Mouse (Mus musculus): Measurements from ENCODE around the gene Atp6v0d1.

Gene Atp6v0d1

GRCm38 (mm10) chr8:105574741-105575140, 8.9 kb upstream of the Atp6v0d1 start:
- DNase-seq (ENCODE audit: low read depth), result no peak

GRCm38 (mm10) chr8:105573427-105573826, 7.6 kb upstream of the Atp6v0d1 start:
- DNase-seq (ENCODE audit: low read depth), result peak; percentile 88

- peak; percentile 56 for DNase-seq (ENCODE audit: low read depth)
Observed at GRCm38 (mm10) chr8:105571810-105572209, 6.0 kb upstream of the Atp6v0d1 start.

GRCm38 (mm10) chr8:105566703-105567595, 1.1 kb upstream of the Atp6v0d1 start:
- DNase-seq (ENCODE audit: low read depth), result no peak

GRCm38 (mm10) chr8:105565401-105565881, 406 bp downstream of the Atp6v0d1 start:
- DNase-seq (ENCODE audit: low read depth), result peak; percentile 44

GRCm38 (mm10) chr8:105564573-105565229, 1.1 kb downstream of the Atp6v0d1 start:
- DNase-seq (ENCODE audit: low read depth), result peak; percentile 66

- DNase-seq (ENCODE audit: low read depth), result no peak
Observed at GRCm38 (mm10) chr8:105563871-105564270, 2.0 kb downstream of the Atp6v0d1 start.

GRCm38 (mm10) chr8:105562863-105563262, 3.0 kb downstream of the Atp6v0d1 start:
- DNase-seq (ENCODE audit: low read depth), result no peak

- no peak for DNase-seq (ENCODE audit: low read depth)
Observed at GRCm38 (mm10) chr8:105555230-105555629, 10.6 kb downstream of the Atp6v0d1 start.

GRCm38 (mm10) chr8:105554087-105554486, 11.8 kb downstream of the Atp6v0d1 start:
- peak; percentile 80 for DNase-seq (ENCODE audit: low read depth)

- DNase-seq (ENCODE audit: low read depth), result peak; percentile 60
Observed at GRCm38 (mm10) chr8:105552824-105553223, 13.0 kb downstream of the Atp6v0d1 start.

GRCm38 (mm10) chr8:105552032-105552431, 13.8 kb downstream of the Atp6v0d1 start:
- DNase-seq (ENCODE audit: low read depth), result no peak

GRCm38 (mm10) chr8:105550083-105550482, 15.8 kb downstream of the Atp6v0d1 start:
- no peak for DNase-seq (ENCODE audit: low read depth)

GRCm38 (mm10) chr8:105549506-105549905, 16.3 kb downstream of the Atp6v0d1 start:
- DNase-seq (ENCODE audit: low read depth), result no peak

- no peak for DNase-seq (ENCODE audit: low read depth)
Observed at GRCm38 (mm10) chr8:105546384-105547350, 19.2 kb downstream of the Atp6v0d1 start.

- no peak for DNase-seq (ENCODE audit: low read depth)
Observed at GRCm38 (mm10) chr8:105545249-105545648, 20.6 kb downstream of the Atp6v0d1 start.

GRCm38 (mm10) chr8:105544544-105545205, 21.2 kb downstream of the Atp6v0d1 start:
- DNase-seq (ENCODE audit: low read depth), result no peak

GRCm38 (mm10) chr8:105543703-105544102, 22.1 kb downstream of the Atp6v0d1 start:
- no peak for DNase-seq (ENCODE audit: low read depth)

- no peak for DNase-seq (ENCODE audit: low read depth)
Observed at GRCm38 (mm10) chr8:105542808-105543207, 23.0 kb downstream of the Atp6v0d1 start.

GRCm38 (mm10) chr8:105542032-105542656, 23.7 kb downstream of the Atp6v0d1 start:
- no peak for DNase-seq (ENCODE audit: low read depth)

GRCm38 (mm10) chr8:105538940-105539339, 26.9 kb downstream of the Atp6v0d1 start:
- no peak for DNase-seq (ENCODE audit: low read depth)
